Comparison of ENCODE assay signal across 26 mouse cellular contexts in the genomic region with DNA sequence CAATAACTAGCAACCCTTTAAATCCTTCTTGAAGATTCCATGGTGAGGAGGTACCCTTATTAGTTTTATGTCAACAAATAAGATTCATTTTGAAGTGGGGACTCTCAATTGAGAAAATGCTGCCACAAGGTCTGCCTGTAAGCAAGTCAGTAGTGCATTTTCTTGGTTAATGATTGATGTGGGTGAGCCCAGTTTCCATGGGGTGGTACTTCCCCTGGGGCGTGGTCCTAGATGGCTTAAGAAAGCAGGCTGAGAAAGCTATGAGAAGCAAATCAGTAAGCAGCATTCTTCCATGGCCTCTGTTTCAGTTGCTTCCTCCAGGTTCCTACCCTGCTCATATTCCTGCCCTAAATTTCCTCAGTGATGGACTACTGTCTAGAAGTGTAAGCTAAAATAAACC.
DNase-seq lines count a peak whose midpoint lies in the region; ATAC-seq and TF ChIP-seq lines count a peak whose summit lies in the region.
"Had no signal": no experiment of that assay in that cellular context is flagged by ENCODE, and none has a peak within 500 bp of the region (broad histone marks: within the 10 kb centered on the region; RNA-seq: fewer than 3 reads in every experiment).

No protein-coding gene starts in this region.

- no peaks in the 10 kb centered on the region for H3K27me3 ChIP-seq in liver, adult 2 months (ENCODE audit: control insufficient read depth, insufficient read depth, low read length)
- no peaks in the 10 kb centered on the region for H3K27me3 ChIP-seq in liver, embryonic 11.5 days (replicated peaks; ENCODE audit: control insufficient read depth, insufficient read depth, low read length)
- no peaks in the 10 kb centered on the region for H3K27me3 ChIP-seq in kidney, embryonic 15.5 days
- H3K27me3 ChIP-seq: heart, embryonic 13.5 days; hindbrain, embryonic 15.5 days; midbrain, embryonic 15.5 days; neural tube, embryonic 15.5 days had no signal

- 55% methylated on average over 1 of the region's 1 CpGs for WGBS in liver, adult 2 months
- 46% methylated on average over 1 of the region's 1 CpGs for WGBS in liver, embryonic 11.5 days
- WGBS in kidney, embryonic 15.5 days: 61% methylated on average over 1 of the region's 1 CpGs

- TF ChIP-seq CTCF in liver, adult 2 months (IDR thresholded peaks at IDR 0.05; ENCODE audit: low read depth, low read length): no peak

- no peaks in the 10 kb centered on the region for H3K9me3 ChIP-seq in liver, embryonic 11.5 days (ENCODE audit: control insufficient read depth, low read length)
- no peaks in the 10 kb centered on the region for H3K9me3 ChIP-seq in kidney, embryonic 15.5 days (replicated peaks)
- H3K9me3 ChIP-seq: heart, embryonic 13.5 days; hindbrain, embryonic 15.5 days; midbrain, embryonic 10.5 days; midbrain, embryonic 15.5 days; neural tube, embryonic 15.5 days had no signal

- H3K36me3 ChIP-seq in liver, adult 2 months (ENCODE audit: control insufficient read depth, insufficient read depth, low read length): no peaks in the 10 kb centered on the region
- H3K36me3 ChIP-seq in liver, embryonic 11.5 days (ENCODE audit: control insufficient read depth, insufficient read depth, low read length): no peaks in the 10 kb centered on the region
- no peaks in the 10 kb centered on the region for H3K36me3 ChIP-seq in kidney, embryonic 15.5 days
- H3K36me3 ChIP-seq: heart, embryonic 13.5 days; hindbrain, embryonic 15.5 days; midbrain, embryonic 10.5 days; midbrain, embryonic 15.5 days; neural tube, embryonic 15.5 days had no signal

- H3K9ac ChIP-seq in liver, adult 2 months (ENCODE audit: low read depth, low read length): no peak overlapping the region
- no peak overlapping the region for H3K9ac ChIP-seq in liver, embryonic 11.5 days (ENCODE audit: low read depth, low read length)
- no peak overlapping the region for H3K9ac ChIP-seq in kidney, embryonic 15.5 days
- H3K9ac ChIP-seq: heart, embryonic 13.5 days; hindbrain, embryonic 15.5 days; liver, embryonic 14.5 days; lung, embryonic 14.5 days; midbrain, embryonic 15.5 days; neural tube, embryonic 15.5 days had no signal

- DNase-seq in liver, adult 2 months (ENCODE audit: extremely low read depth, low read depth, low spot score): peak; percentile 5
- no peak for DNase-seq in liver, embryonic 11.5 days (ENCODE audit: low spot score)
- peak; percentile 60 to 67 for DNase-seq in kidney, postnatal 25 days
- no peak for DNase-seq in retina, embryonic 14.5 days (ENCODE audit: low spot score)
- DNase-seq in lung, postnatal 36 days: no peak
- DNase-seq in MN1 (ENCODE audit: low spot score): no peak
- DNase-seq in c-Kit-positive CD71-positive TER-119-positive erythroid progenitor cells, embryonic 14.5 days (ENCODE audit: low spot score): no peak
- DNase-seq: adrenal gland, postnatal 25 days; cerebellum, adult 2 months; cerebellum, postnatal 14 days; heart, adult 2 months; heart, postnatal 10 days; layer of hippocampus, postnatal 36 days; left cerebral cortex, postnatal 4 days; lung, embryonic 14.5 days; lung, postnatal 14 days; right cerebral cortex, postnatal 4 days had no signal

- no peak overlapping the region for H3K4me2 ChIP-seq in liver, embryonic 11.5 days
- no peak overlapping the region for H3K4me2 ChIP-seq in kidney, embryonic 15.5 days
- H3K4me2 ChIP-seq: heart, embryonic 13.5 days; hindbrain, embryonic 15.5 days; lung, embryonic 14.5 days; midbrain, embryonic 15.5 days; neural tube, embryonic 15.5 days had no signal

- TF ChIP-seq POLR2A in liver, adult 2 months (IDR thresholded peaks at IDR 0.05; ENCODE audit: extremely low read depth, insufficient read depth, low read length): no peak

- no peak overlapping the region for H3K27ac ChIP-seq in liver, adult 2 months (replicated peaks; ENCODE audit: insufficient read depth, low read depth, low read length)
- H3K27ac ChIP-seq in liver, embryonic 11.5 days (ENCODE audit: low read depth, low read length): no peak overlapping the region
- H3K27ac ChIP-seq in kidney, embryonic 15.5 days: no peak overlapping the region
- H3K27ac ChIP-seq: heart, adult 2 months; heart, embryonic 13.5 days; hindbrain, embryonic 15.5 days; liver, embryonic 14.5 days; midbrain, embryonic 10.5 days; midbrain, embryonic 15.5 days; neural tube, embryonic 15.5 days had no signal

- ATAC-seq in liver, embryonic 11.5 days (replicated peaks; ENCODE audit: low FRiP score): no peak
- ATAC-seq in kidney, embryonic 15.5 days (replicated peaks; ENCODE audit: low FRiP score): 0 out of 2 replicates have a peak, but pooled peaks have one; percentile 64
- ATAC-seq: forebrain, embryonic 16.5 days; midbrain, embryonic 15.5 days had no signal

- H3K4me3 ChIP-seq in liver, adult 2 months (ENCODE audit: insufficient read depth, low read depth, low read length): no peak overlapping the region
- H3K4me3 ChIP-seq in liver, embryonic 11.5 days (ENCODE audit: low read depth, low read length): no peak overlapping the region
- no peak overlapping the region for H3K4me3 ChIP-seq in kidney, embryonic 15.5 days (replicated peaks)
- H3K4me3 ChIP-seq: erythroblast, embryonic 14.5 days; heart, adult 2 months; heart, embryonic 13.5 days; hindbrain, embryonic 15.5 days; midbrain, embryonic 10.5 days; midbrain, embryonic 15.5 days; neural tube, embryonic 15.5 days had no signal

- no peaks in the 10 kb centered on the region for H3K79me2 ChIP-seq in liver, adult 2 months (ENCODE audit: control insufficient read depth, insufficient read depth, low read length)

- H3K4me1 ChIP-seq in liver, adult 2 months (ENCODE audit: control insufficient read depth, insufficient read depth, low read length): no peaks in the 10 kb centered on the region
- H3K4me1 ChIP-seq in liver, embryonic 11.5 days (replicated peaks; ENCODE audit: control insufficient read depth, insufficient read depth, low read length): no peaks in the 10 kb centered on the region
- no peaks in the 10 kb centered on the region for H3K4me1 ChIP-seq in kidney, embryonic 15.5 days
- H3K4me1 ChIP-seq: heart, embryonic 13.5 days; hindbrain, embryonic 15.5 days; midbrain, embryonic 10.5 days; midbrain, embryonic 15.5 days; neural tube, embryonic 15.5 days had no signal

Comparison
In these comparisons a context has a peak if more than half of its experiments do, and no peak if none do; other contexts are left out.
1. DNase-seq: peak in liver, adult 2 months (single experiment) and kidney, postnatal 25 days (2 of 2); none in liver, embryonic 11.5 days (single experiment), retina, embryonic 14.5 days (single experiment), lung, postnatal 36 days (single experiment), MN1 (single experiment) and c-Kit-positive CD71-positive TER-119-positive erythroid progenitor cells, embryonic 14.5 days (single experiment).